Mouse (Mus musculus) central nervous system, embryonic 14 days (tissue): ENCODE measurements around the gene P4htm. TPM values are rescaled to one million over a fixed set of nuclear protein-coding genes. Genes with fewer than 3 reads are reported as not detected.

Experiments used
- polyA plus RNA-seq: library from polyadenylated mRNA; depleted of rRNA; stranded (reverse); fragments of >200 nt; gene quantifications from 2 replicates; pipeline ENCODE4 v1.2.3, GENCODE M21; 2012; rRNA removed

Gene P4htm
- polyA plus RNA-seq: 27.8 and 30.9 TPM in 2 replicates

GRCm38 (mm10) chr9:108596998-108597764, at the start of gene P4htm:
Gene P4htm (minus strand): TSS chr9:108597667.

DNA sequence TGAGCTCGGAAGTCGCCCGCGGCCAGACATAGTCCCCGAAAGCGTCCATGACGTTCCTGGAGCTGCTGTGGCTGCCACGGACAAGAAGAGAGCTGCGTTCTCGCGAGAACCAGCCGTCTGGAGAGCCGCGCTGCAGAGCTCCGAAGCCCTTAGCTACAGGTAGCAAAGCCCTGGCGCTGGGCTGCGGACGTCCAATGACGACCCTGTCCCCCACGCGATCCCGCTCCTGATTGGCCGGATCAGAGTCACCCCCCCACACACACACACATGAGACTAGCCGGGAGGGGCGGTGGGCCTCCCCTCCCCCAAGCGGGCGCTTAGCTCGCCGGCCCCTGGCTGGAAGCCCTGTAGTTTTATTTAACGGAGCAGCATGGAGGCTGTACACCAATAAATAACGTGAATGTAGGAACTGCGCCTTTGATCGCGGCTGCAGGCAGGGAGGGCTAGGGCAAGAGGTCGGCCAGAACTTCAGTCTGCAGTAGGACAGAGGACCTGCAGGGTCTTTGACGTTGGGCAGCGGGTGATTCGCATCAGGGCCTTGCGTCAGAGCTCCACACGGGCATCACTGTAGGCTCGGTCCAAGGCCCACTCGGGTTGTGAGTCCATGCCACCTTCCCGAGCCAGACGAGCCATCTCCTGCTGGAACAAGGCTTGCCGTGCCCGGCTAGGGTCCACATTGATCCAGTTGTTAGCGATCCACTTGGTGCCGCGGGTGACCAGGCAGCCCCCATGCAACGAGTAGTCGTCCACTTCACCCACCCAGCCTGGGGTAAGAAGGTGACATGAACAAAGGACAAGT, 18.7 kb downstream of the P4htm start, which contains the start of gene Wdr6:
TSS of gene Wdr6 (minus strand) at position 195 of the 799 bp plus-strand sequence.

GRCm38 (mm10) chr9:108569381-108570206, 27.9 kb downstream of the P4htm start, which contains the start of gene Dalrd3:
Gene Dalrd3 (plus strand): TSS chr9:108569886.

GRCm38 (mm10) chr9:108566815-108567776, 30.4 kb downstream of the P4htm start, which contains the start of gene Ndufaf3:
Gene Ndufaf3 (minus strand): TSS chr9:108567434.

DNA sequence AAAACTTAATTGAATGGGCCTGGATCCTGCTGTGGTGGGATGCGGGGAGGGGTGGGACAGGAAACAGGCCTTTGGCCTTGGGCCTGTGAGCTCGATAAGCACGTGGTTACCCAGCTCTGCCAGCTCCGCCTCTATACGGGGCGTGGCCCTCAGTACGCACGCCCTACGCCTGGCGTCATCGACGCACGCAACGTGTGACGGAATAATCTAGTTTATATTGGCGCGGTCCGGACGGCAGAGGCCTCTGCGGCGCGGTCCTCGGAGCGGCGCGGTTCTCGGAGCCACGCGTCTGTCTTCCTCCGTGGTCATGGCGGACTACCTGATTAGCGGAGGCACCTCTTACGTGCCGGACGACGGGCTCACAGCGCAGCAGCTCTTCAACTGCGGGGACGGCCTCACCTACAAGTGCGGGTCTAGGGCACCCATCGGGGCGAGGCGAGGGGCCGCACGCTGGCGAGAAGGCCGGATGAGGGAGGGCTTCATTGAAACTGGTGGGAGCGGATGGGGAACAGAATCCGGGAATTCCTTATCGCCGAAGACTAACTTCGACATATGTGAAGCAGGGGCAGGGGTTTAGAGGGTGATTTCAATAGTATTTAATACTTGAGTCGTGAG, 37.1 kb downstream of the P4htm start, which contains the start of gene Impdh2:
TSS of gene Impdh2 (plus strand) at position 60 of the 615 bp plus-strand sequence.

Other genes starting within 250 kb of the P4htm start
- 121 and 125 TPM in 2 replicates for gene Usp4, start 249.8 kb downstream of the P4htm start, polyA plus RNA-seq
- 2.8 and 3.4 TPM in 2 replicates for gene 1700102P08Rik, start 204.9 kb downstream of the P4htm start, polyA plus RNA-seq
- gene Ccdc36, start 169.2 kb downstream of the P4htm start, polyA plus RNA-seq: 1.7 and 2.2 TPM in 2 replicates
- gene BC048562, start 161.2 kb downstream of the P4htm start, polyA plus RNA-seq: not detected in 2 replicates
- 31.1 and 35.9 TPM in 2 replicates for gene Ccdc71, start 137.1 kb downstream of the P4htm start, polyA plus RNA-seq
- gene Klhdc8b, start 136.1 kb downstream of the P4htm start, polyA plus RNA-seq: 75.5 and 76.3 TPM in 2 replicates
- gene Lamb2, start 117.9 kb downstream of the P4htm start, polyA plus RNA-seq: 52.1 and 78.8 TPM in 2 replicates
- gene Usp19, start 107.1 kb downstream of the P4htm start, polyA plus RNA-seq: 179 and 187 TPM in 2 replicates
- gene Qars, start 90.0 kb downstream of the P4htm start, polyA plus RNA-seq: 190 and 192 TPM in 2 replicates
- gene Qrich1, start 80.9 kb downstream of the P4htm start, polyA plus RNA-seq: 128 and 130 TPM in 2 replicates
- 152 and 156 TPM in 2 replicates for gene Impdh2, start 37.4 kb downstream of the P4htm start, polyA plus RNA-seq
- 43.8 and 48.6 TPM in 2 replicates for gene Ndufaf3, start 30.2 kb downstream of the P4htm start, polyA plus RNA-seq
- gene Dalrd3, start 27.8 kb downstream of the P4htm start, polyA plus RNA-seq: 225 and 236 TPM in 2 replicates
- gene Wdr6, start 18.9 kb downstream of the P4htm start, polyA plus RNA-seq: 254 and 260 TPM in 2 replicates
- gene Arih2, start 51.7 kb upstream of the P4htm start, polyA plus RNA-seq: 49.9 and 50.4 TPM in 2 replicates
- 19.2 and 22.5 TPM in 2 replicates for gene Slc25a20, start 64.4 kb upstream of the P4htm start, polyA plus RNA-seq
- gene Prkar2a, start 91.6 kb upstream of the P4htm start, polyA plus RNA-seq: 29.5 and 30.5 TPM in 2 replicates
- gene Ip6k2, start 186.1 kb upstream of the P4htm start, polyA plus RNA-seq: 392 and 428 TPM in 2 replicates
- 32.2 and 33.5 TPM in 2 replicates for gene Nckipsd, start 210.7 kb upstream of the P4htm start, polyA plus RNA-seq
- gene Celsr3, start 228.7 kb upstream of the P4htm start, polyA plus RNA-seq: 88.2 and 100 TPM in 2 replicates